Mouse (Mus musculus): ENCODE results near the gene Apoe.
A peak's percentile ranks its signal among the peaks of the same experiment; 100 is the strongest.

Apoe gene

GRCm38 (mm10) chr7:19664955-19665841 lies 33.8 kb downstream of the Apoe start, which contains the start of gene Clptm1:
Clptm1 (minus strand) TSS chr7:19665033.
- DNase-seq (ENCODE audit: low spot score), result peak; percentile 98

GRCm38 (mm10) chr7:19664455-19664954 lies 34.5 kb downstream of the Apoe start:
- no peak for DNase-seq (ENCODE audit: low spot score)

GRCm38 (mm10) chr7:19663940-19664339 lies 35.0 kb downstream of the Apoe start:
- no peak for DNase-seq (ENCODE audit: low spot score)

- no peak for DNase-seq (ENCODE audit: low spot score)
Observed at GRCm38 (mm10) chr7:19652614-19653013, 46.4 kb downstream of the Apoe start.

- DNase-seq (ENCODE audit: low spot score), result no peak
Observed at GRCm38 (mm10) chr7:19651063-19651786, 47.8 kb downstream of the Apoe start.

Data from embryo, embryonic 10.5 days (tissue).